Mouse (Mus musculus) left cerebral cortex, adult 11 months (tissue): ENCODE measurements around the gene Dnajc5.
A peak's percentile ranks its signal among the peaks of the same experiment; 100 is the strongest.
"Not testable (repeated sequence)": the region's sequence is repeated elsewhere in the genome, so short reads cannot be mapped to it uniquely, and the experiment has no call there.

Source experiments
- DNase-seq: peaks from one replicate; pipeline ENCODE4 v3.0.0; 2022; ENCODE audit warnings: low spot score

Dnajc5 gene

DNA sequence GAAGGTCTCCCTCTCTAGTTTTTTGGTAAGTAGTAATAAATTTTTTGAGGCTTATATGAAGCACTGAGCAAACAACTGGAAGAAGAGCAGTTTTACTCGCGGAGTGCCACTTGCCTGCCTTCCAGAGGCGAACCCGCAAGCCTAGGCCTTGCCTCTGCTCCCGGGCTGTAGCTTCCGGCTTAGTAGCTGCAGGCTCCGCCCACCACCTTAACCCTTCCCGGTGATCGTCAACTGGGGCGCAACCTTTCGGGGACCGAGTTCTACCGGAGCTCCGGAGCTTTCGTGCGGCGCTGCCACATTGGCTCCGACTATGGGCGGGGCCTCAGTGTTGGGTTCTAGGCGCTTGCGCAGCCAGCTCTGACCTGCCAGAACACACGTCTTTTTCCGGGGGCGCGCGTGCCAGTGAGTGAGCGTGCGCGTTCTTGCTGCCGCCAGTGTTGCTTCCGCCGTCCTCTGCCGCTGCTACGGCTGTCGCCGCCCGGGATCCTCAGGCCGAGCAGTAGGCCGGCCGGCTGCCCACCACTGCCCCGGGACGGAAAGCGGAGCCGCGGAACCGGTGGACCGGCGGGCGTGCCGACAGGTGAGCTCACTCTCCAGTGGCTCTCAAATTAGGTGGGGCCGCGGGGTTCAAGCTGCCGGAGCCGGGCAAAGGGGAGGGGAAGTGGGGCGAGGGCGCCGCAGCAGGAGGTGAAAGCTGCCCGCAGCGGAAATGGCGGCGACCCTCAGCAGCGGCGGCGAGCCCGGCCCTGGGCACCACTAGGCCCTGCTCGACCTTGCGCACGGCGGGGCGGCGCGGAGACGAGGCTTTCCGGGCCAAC is at the start of gene Dnajc5:
TSS of gene Dnajc5 (plus strand) at position 368 of the 818 bp plus-strand sequence.
- DNase-seq = peak; percentile 97

DNA sequence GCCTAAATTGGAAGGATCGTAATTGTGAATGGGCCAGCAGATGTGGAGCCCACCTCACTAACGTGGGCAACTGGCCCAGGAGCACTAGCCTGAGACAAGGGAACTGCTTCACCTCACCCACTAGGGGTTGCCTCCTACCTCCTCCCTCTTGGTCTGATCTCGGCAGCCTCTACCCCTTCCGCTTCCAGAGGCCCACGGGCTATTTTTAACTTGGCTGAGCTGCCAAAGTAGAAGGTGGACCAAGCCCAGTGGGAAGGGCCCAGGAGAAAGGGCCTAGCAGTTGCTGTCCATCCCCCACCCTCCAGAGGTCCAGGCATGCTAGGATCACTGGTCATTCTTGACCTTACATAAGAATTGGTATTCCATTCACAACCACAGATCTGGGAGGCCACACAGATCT is 49.0 kb upstream of the Dnajc5 start:
- DNase-seq = no peak

DNA sequence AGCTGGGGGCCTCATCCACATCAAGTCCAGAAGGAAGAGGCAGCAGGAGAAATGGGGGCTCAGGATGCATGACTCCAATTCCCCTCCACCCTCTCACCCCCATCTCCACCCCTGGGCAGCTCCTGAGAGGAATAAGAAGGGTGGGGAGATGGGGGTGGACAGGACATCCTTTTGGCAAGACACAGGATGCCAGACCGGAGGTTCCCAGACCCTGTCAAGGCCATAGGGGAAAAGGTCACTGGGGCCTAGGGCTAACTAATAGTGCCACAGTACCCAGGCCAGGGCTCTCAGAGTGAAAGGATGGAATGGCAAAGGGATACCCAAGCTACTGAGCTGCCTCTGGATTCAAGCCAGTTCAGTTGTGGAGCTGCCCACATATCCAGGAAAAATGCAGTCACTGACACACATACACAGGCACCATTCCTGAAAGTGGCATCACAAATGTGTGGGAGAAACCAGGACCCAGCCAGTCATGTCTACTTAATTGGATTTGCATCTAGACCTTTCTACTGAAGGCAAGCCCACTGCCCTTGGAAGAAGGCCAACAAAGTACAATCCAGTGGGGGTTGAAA is 47.9 kb upstream of the Dnajc5 start:
- no peak for DNase-seq

DNA sequence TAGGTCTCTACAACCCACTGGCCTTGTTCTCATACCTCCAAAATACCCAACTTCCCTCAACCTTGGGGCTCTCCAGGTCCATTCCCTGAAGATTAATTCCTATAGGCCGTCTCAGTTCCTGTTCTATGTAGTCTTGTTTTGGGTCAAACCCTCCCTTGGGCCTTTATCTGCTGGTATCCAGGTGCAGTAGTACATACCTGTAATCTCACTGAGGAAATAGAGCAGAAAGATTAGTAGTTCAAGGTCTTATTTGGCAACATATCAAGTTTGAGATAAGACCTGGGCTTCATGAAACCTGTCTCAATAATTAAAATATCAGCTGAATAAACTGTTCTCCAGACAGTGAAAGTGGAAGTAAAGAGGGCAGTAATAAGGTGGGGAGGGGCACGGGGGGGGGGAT is 37.2 kb upstream of the Dnajc5 start:
- DNase-seq = no peak

DNA sequence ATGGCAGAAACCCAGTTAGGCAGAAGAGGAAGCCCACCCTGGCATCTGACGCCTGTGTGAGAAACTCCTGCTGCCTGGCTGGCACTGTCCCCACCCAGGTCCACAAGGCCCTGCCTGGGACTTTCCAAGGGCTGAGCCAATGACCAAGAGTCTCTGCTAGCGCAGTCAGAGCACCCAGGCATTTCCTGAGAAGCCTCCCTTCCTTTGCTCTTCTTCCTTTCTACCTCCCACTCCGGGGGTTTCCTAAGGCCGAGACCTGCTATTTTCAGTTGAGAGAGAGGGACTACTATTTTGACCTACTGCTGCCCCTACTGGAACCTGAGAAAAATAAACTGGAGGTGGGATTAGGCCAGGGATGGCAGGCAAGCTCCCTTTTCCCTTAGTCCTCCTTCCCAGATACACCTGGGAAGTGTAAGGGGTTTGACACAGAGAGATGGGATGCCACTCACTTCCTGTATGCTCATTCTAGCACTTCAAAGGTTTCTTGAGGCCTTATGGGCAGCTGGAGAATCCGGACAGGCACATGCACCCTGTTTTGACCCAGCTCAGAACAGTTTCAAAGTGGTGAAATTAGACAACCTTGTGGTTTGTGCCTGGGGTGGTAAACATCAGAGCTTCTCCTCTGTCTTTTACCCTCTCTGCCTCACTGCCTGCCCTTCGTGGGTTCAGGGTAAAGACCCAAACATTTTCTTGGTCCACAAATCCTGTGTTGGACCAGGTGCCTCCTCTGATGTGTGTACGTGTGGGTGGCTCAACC is 36.5 kb upstream of the Dnajc5 start:
- DNase-seq = no peak

DNA sequence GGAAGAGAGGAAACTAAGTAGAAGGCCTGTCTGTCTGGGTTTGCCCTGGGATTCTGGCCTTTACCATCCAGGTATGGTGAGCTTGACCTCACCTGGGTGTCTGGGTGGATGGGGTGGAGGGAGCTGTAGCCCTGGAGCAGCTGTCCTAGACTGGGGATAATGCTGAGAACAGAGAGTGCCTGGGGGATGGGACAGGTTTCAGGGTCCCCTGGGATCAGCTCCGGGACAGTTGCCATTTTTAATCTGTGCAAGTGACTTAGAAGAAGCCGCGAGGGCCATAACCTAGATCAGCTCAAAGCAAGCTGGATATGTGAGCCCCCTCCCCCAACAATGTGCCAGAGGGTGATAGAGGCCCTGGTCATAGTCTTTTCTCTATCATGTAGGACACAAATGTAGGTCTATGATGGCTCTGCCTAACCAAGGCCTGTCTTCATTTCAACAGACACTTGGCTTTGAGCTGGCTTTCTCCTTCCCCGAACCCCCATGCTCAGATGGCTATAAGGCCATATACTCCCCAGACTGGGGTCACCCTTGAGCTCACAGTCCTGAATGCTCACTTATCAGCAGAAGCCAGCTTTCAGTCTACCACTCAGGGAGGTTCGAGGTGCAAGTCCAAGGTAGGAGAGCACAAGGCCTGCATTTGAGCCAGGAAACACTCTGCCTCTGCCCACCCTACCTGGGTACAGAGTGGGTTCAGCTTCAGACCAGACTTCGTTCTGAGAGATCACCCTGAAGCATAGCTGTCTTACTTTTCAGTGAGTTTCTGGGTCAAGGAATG is 35.6 kb upstream of the Dnajc5 start:
- no peak for DNase-seq

DNA sequence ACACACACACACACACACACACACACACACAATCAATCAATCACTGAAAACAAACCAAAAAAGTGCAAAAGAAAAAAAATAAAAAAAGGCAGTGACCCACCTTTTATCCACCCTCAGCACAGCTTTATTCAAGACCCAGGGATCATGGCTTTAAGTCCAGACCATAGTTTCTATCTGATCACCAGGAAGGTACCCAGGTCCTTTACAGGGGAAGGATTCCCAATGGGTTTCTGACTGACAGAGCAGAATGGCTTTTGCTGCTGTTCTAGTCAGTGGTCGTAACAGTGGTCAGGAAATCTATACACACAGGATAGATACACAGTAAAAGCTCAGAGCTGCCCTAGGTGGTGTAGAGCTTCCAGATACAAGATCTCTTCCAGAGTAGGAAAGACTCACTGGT is 34.5 kb upstream of the Dnajc5 start:
- no peak for DNase-seq

DNA sequence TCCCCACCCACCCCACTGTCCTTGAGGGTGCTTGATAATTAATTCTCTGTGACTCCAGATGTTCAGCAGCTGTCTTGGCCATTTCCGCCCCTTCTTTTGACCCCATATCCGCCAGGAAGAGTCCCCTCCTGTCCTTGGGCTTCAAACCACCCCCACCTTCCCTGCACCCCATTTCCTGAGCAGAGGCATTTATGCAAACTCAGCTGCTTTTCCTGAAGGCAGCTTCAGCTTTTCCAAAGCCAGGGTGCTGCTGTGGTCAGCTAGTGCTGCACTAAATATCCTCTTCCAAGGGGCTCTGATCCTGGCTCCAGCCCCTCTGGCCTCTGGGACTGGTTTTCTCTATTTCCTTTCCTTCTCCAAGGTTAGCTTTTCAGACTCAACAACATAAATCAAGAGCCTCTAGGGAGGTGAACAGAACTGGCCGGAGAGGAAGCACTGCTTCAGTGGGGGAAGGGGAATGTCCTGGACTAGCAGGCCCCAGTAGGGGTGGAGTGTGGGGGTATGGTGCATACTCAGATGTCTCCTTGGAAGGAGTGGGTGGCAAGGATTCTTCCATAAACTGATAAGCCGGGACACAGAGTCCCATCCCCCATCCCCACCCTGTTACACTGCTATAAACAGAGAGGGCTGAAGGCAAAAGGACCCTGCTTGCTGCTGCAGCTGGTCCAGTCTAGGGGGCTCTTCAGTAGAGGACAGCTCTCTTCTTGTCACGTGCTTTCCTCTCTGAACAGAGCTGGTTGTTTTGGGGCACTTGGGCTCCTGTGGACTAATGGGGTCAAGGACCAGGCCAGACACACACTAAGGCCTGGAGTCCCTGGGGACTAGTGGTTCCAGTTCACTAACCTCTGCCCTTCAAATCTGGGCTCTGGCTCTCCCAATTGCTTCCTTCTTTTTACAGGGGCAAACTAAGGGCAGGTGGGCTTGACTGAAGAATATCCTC is 32.7 kb upstream of the Dnajc5 start:
- DNase-seq = no peak

DNA sequence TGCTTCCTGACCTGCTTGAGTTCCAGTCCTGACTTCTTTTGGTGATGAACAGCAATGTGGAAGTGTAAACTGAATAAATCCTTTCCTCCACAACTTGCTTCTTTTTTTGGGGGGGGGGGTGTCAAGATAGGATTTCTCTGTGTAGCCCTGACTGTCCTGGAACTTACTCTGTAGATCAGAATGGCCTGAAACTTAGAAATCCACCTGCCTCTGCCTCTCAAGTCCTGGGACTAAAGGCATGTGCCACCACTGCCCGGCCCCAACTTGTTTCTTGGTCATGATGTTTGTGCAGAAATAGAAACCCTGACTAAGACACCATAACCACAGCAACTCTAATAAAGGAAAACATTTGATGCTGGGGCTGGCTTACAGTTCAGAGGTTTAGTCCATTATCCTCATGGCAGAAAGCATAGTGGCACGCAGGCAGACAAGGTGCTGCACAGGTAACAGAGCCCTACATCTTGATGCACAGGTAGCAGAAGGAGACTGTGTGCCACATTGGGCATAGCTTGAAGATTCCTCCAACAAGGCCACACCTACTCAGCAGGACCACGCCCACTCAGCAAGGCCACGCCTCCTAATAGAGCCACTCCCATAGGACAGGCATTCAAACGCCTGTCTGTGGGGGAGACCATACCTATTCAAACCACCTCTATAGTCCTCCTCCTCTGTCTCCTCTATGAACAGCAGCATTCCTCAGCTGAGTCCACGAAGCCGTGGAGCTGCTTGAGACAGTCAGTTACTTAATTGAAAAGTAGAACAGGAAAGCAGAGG is 28.7 kb upstream of the Dnajc5 start:
- no peak for DNase-seq

DNA sequence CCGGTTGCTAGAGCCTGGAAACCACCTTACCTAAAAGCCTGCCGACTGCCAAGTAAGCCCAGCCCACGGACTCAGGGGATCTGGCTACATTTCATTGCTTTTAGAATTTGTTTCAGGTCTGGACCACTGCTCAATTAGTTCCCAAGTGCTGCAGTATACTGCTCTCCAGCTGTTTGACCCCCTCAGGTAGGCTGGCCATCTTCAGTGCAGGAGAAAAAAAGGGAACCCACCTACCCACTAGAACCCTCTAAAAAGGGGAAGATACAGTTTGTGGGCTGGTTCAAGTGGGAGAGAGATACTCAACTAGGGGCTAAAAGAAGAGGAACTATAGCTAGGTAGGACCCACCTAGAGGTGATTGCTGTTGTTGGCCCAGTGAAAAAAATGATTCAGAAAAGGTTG is 28.1 kb upstream of the Dnajc5 start:
- no peak for DNase-seq

DNA sequence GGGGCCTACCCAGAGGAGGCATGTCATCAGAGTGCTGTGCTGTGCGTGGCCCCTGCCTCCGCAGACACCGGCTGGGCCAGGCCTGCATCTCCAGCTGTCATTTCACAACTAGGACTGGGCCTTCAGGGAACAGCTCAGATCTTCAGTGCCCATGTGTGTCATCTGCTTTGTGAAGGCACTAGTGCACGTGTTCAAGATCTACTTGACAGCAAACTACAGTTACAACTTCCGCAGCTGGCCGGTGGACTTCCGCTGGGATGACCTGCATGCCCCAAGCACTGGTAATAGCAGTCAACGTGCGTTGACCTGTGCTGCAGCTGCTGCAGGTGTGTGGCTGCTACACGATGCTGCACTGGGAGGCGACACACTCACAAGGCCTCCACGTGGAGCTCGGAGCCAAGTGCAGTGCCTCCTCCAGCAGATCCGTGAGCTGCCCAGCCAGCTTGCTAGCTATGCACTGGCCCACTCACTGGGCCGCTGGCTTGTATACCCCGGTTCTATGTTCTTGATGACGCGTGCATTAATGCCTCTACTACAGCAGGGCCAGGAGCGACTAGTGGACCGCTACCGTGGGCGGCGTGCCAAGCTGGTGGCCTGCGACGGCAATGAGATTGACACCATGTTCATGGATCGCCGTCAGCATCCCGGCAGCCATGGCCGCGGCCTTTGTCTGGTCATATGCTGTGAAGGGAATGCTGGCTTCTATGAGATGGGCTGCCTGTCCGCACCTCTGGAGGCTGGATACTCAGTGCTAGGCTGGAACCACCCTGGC is 26.9 kb upstream of the Dnajc5 start, which contains the start of gene Abhd16b:
TSS of gene Abhd16b (plus strand) at position 51 of the 772 bp plus-strand sequence.
- DNase-seq = no peak

DNA sequence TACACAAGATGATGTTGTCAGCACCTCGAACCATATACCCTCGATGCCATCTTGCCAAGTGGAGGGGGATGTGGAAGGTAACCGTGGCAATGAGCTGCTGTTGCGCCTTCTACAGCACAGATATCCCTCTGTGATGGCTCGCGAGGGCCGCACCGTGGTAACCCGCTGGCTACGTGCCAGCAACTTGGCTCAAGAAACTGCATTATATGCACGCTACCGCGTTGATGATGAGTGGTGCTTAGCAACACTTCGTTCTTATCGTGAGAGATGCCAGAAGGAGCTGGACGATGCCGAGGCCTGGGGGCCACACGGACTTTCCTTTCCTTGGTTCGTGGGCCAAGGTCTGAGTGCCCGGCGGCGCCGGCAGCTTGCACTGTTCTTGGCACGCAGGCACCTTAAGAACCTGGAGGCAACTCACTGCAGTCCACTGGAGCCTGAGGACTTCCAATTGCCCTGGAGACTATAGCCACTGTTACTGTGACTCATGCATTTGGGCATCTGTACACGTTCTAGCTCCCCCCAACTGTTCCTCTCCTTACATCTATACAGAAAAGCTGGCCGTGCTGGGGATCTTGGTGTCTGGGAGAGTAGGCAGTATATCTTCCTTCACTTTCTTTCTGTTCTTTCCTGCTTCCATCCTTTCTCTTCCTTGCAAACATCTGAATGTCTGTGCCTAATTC is 25.9 kb upstream of the Dnajc5 start:
- DNase-seq = no peak

DNA sequence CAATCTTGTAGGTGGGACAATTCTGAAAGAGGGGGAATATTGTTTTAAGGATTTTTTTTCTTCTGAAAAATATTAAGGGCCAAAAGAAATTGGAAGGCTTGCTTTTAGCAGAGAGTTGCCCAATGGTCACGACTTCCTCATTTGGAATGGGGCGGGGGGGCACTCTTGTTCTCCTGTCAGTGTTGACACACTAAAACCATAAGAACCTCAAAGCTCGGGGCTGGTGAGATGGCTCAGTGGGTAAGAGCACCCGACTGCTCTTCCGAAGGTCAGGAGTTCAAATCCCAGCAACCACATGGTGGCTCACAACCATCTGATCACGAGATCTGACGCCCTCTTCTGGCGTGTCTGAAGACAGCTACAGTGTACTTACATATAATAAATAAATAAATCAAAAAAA is 24.4 kb upstream of the Dnajc5 start:
- not testable (repeated sequence) for DNase-seq

DNA sequence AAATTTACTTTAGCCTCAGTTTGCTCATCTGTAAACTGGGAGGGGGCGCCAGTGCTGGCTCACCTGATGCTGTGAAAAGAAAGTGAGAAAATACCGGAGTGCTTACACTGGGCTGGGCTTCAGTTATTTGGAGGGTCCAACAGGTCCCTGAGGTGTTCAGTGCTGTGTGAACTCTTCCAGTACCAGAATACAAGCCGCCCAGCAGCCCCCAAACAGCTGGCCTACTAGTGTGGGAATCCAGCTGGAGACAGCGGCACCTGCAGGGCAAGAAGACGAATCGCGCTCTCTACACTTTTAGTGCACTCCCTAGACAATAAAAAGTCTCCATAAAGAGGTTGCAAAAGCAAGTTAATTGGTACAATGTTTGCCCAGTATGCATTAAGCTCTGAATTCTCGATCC is 24.0 kb upstream of the Dnajc5 start:
- DNase-seq = no peak

DNA sequence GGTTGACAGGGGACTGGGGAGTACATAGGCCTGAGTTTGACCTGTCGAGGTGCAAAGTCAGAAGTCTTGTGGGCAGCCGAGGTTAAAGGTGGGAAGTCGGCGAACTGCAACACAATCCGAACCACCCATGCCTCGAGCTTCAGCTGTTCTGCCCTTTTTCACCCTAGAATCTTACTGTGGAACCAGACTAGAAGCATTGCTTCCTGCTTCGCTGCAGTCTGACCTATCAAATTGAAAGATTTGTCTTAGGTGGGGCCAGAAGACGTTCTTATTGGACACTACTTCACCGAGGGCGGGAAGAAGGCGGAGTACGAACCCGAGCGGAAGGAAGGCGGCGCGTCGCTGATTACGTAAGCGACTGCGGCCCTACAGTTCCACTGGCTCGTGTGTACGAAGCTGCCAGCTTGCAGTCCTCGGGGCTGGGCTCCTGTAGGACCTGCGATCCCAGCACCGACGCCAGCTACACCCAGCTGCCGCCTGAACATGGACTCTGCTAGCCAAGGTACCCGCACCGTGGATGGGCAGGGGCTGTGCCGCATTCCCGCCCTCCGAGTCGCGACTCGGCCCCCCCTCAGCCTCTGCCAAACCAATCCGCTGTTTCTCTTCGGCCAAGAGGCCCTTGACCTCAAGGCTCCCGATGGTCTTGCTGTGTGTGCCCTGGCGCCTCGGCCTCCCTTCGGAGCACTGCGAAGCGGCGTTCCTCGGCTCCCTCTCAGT is 23.3 kb upstream of the Dnajc5 start, which contains the start of gene Tpd52l2:
TSS of gene Tpd52l2 (plus strand) at position 312 of the 717 bp plus-strand sequence.
- DNase-seq = peak; percentile 89

DNA sequence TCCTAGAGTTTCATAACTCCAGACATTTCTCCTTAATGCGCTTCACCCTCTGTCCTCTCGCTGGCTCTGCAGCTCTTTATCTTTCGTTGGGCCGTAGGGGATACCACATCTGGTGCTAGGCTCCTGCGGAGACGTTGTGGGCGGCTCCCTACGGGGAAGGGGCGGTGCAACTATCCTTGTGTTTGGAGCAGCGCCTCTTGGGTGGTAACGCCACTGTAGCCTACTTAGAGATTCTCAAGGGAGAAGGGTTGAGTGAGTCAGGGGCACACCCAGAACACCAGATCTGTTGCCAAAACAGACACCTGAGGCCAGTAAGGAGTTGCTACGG is 22.8 kb upstream of the Dnajc5 start:
- no peak for DNase-seq

DNA sequence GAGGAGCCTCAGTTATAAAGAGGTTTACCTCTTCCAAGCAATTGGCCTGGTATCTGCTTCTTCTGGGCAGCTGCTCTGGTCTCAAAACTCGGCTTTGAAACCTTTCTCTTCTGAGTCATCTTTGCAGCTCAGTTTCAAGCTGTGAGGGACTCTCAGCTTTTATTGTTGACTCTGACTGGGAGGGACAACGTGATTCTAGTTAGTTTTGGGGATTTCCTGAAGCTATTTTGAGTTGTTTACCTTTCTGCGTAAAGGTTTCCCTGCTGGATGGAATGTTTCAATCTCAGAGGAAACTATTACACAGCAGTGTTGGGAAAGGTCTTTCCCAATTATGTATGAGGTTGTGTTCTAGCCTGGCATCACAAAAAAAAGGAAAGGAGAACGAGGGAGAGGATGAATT is 21.6 kb upstream of the Dnajc5 start:
- DNase-seq = no peak

DNA sequence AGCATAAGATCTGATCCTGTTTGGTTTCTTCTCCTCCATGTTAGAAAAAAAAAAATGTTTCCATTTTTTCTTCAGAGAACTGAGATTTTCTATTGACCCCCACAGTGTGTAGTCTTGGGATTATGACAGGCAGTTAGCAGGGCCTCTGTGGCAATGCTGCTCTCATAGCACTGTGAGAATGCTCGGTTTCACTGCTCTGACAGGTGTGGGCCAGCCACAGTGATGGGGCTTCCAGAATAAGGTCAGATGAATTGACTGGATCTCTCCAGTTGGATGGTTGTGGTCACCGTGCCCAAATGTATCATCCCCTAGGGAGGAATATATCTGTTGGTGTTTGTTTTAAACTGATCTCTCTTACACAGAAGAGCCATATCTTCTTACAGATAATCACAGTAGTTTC is 11.1 kb upstream of the Dnajc5 start:
- no peak for DNase-seq
